In genomic region chr4:107588637-107589036, GRCm38 (mm10) we compare ENCODE assay signal across 28 mouse cellular contexts.
"Had no signal": no experiment of that assay in that cellular context is flagged by ENCODE, and none has a peak within 500 bp of the region (broad histone marks: within the 10 kb centered on the region; RNA-seq: fewer than 3 reads in every experiment).

No protein-coding gene starts in this region.

- ATAC-seq: forebrain, embryonic 13.5 days; forebrain, embryonic 14.5 days; forebrain, embryonic 15.5 days; forebrain, embryonic 16.5 days; forebrain, postnatal 0 days had no signal

- H3K36me3 ChIP-seq: embryonic facial prominence, embryonic 10.5 days; embryonic facial prominence, embryonic 12.5 days; embryonic facial prominence, embryonic 15.5 days; forebrain, embryonic 10.5 days; forebrain, embryonic 12.5 days; forebrain, embryonic 15.5 days; heart, embryonic 10.5 days had no signal

- H3K27me3 ChIP-seq: embryonic facial prominence, embryonic 12.5 days; embryonic facial prominence, embryonic 13.5 days; embryonic facial prominence, embryonic 15.5 days; forebrain, embryonic 12.5 days; forebrain, embryonic 13.5 days; forebrain, embryonic 15.5 days had no signal

- H3K9me3 ChIP-seq: embryonic facial prominence, embryonic 10.5 days; embryonic facial prominence, embryonic 12.5 days; embryonic facial prominence, embryonic 13.5 days; embryonic facial prominence, embryonic 15.5 days; forebrain, embryonic 10.5 days; forebrain, embryonic 12.5 days; forebrain, embryonic 13.5 days; forebrain, embryonic 15.5 days; heart, embryonic 10.5 days had no signal

- H3K9ac ChIP-seq: embryonic facial prominence, embryonic 12.5 days; embryonic facial prominence, embryonic 13.5 days; embryonic facial prominence, embryonic 15.5 days; forebrain, embryonic 12.5 days; forebrain, embryonic 13.5 days; forebrain, embryonic 15.5 days; forebrain, postnatal 0 days had no signal

- H3K27ac ChIP-seq: embryonic facial prominence, embryonic 12.5 days; embryonic facial prominence, embryonic 15.5 days; forebrain, embryonic 10.5 days; forebrain, embryonic 12.5 days; forebrain, embryonic 13.5 days; forebrain, embryonic 15.5 days; gastrocnemius, adult 2 months; heart, adult 2 months had no signal

- H3K4me3 ChIP-seq: embryonic facial prominence, embryonic 10.5 days; embryonic facial prominence, embryonic 12.5 days; embryonic facial prominence, embryonic 13.5 days; embryonic facial prominence, embryonic 15.5 days; erythroblast, embryonic 14.5 days; forebrain, embryonic 10.5 days; forebrain, embryonic 12.5 days; forebrain, embryonic 13.5 days; forebrain, embryonic 15.5 days; gastrocnemius, adult 2 months; heart, adult 2 months; heart, embryonic 10.5 days had no signal

- DNase-seq: cerebellum, adult 9-10 months; cerebellum, adult 9-11 months; cerebellum, postnatal 10 days; cerebellum, postnatal 14 days; cerebellum, postnatal 25 days; cerebellum, postnatal 36 days; embryo, embryonic 11 days; forebrain, postnatal 0 days; gastrocnemius, adult 2 months; gastrocnemius, postnatal 10 days; gastrocnemius, postnatal 14 days; gastrocnemius, postnatal 25 days; gastrocnemius, postnatal 36 days; heart, adult 11 months; heart, adult 18-20 months; heart, adult 2 months had no signal

- H3K4me2 ChIP-seq: embryonic facial prominence, embryonic 12.5 days; embryonic facial prominence, embryonic 13.5 days; embryonic facial prominence, embryonic 15.5 days; forebrain, embryonic 12.5 days; forebrain, embryonic 13.5 days; forebrain, embryonic 15.5 days had no signal
